Mouse (Mus musculus) stomach, embryonic 16.5 days (tissue): Measurements from ENCODE around the gene Tmprss2. TPM values are rescaled to one million over a fixed set of nuclear protein-coding genes. Genes with fewer than 3 reads are reported as not detected.

ENCODE experiments used
- ATAC-seq: fragments of 200-750 bp; cut with Nextera tagmentation; 2 replicates; pipeline ENCODE4 v1.8.0; 2017; ENCODE audit warnings: moderate number of reproducible peaks, moderate TSS enrichment; ENCODE audit not compliant: insufficient read depth, low FRiP score
- H3K27ac ChIP-seq: fragments of 300-500 bp; sonication (generic); 2 replicates; pipeline ENCODE4 v1.5.1; 2014; ENCODE audit warnings: low read length
- H3K27me3 ChIP-seq: fragments of 300-500 bp; sonication (generic); 2 replicates; pipeline ENCODE4 v1.6.1; 2014; ENCODE audit warnings: low read length, control low read depth, mixed read lengths; ENCODE audit not compliant: control insufficient read depth, insufficient read depth
- H3K36me3 ChIP-seq: fragments of 300-500 bp; sonication (generic); 2 replicates; pipeline ENCODE4 v1.6.1; 2014; ENCODE audit warnings: low read length; ENCODE audit not compliant: control insufficient read depth, insufficient read depth
- H3K4me1 ChIP-seq: fragments of 300-500 bp; sonication (generic); 2 replicates; pipeline ENCODE4 v1.6.1; 2014; ENCODE audit warnings: low read length, control low read depth, mixed read lengths; ENCODE audit not compliant: control insufficient read depth, insufficient read depth
- H3K4me2 ChIP-seq: fragments of 300-500 bp; sonication (generic); 2 replicates; pipeline ENCODE4 v1.6.1; 2014; ENCODE audit warnings: low read depth, low read length, mixed read lengths
- H3K4me3 ChIP-seq: fragments of 300-500 bp; sonication (generic); replicated peaks from 2 replicates; pipeline ENCODE4 v1.5.1; 2014; ENCODE audit warnings: mild to moderate bottlenecking, low read length
- H3K9ac ChIP-seq: fragments of 300-500 bp; sonication (generic); 2 replicates; pipeline ENCODE4 v1.6.1; 2014; ENCODE audit warnings: low read length
- H3K9me3 ChIP-seq: fragments of 300-500 bp; sonication (generic); replicated peaks from 2 replicates; pipeline ENCODE4 v1.6.1; 2016; ENCODE audit warnings: low read length, control low read depth; ENCODE audit not compliant: control insufficient read depth
- WGBS: fragments of 180-500 bp; shearing (Covaris S2); extraction: QIAGEN DNeasy Blood & Tissue Kit; methylation state at CpG from one replicate; pipeline ENCODE4 v1.1.7; 2014; 5-methylcytosine and 5-hydroxymethylcytosine counted together
- polyA plus RNA-seq: library from polyadenylated mRNA; unstranded; fragments of >200 nt; fragmentation: Nextera tagmentation; extraction: Ambion mirVana; gene quantifications from 2 replicates; pipeline ENCODE4 v1.2.1, GENCODE M21; 2015

The Tmprss2 gene
- polyA plus RNA-seq, 1 experiment from 2014 or later, result 47.3 TPM

DNA sequence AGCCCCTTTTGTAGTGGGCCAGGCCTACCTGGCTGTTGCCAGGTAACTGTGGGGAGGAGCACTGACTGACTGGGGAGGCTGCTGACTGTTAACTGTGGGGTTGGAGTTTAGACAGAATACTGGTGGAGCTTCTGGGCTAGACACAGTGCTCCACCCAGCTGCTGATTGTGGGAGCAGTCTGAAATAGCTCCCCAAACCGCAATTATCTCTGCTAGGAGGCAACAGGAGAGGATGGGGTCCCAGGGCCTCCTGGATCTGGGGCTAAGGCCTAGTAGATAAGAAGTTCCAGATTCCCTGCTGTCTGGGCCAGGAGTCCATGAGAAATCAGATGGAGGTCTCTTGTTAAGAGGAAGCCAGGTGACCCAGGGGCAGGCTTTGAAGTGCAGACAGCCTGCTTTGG lies 74.1 kb downstream of the Tmprss2 start:
- no peak overlapping the region for H3K9ac ChIP-seq
- peaks cover 23% of the 10 kb centered on the region for H3K4me1 ChIP-seq
- no peak overlapping the region for H3K4me2 ChIP-seq
- no peak for ATAC-seq
- H3K4me3 ChIP-seq, result no peak overlapping the region
- H3K27me3 ChIP-seq, result no peaks in the 10 kb centered on the region
- no peak overlapping the region for H3K27ac ChIP-seq
- no peaks in the 10 kb centered on the region for H3K9me3 ChIP-seq
- H3K36me3 ChIP-seq, result no peaks in the 10 kb centered on the region
- WGBS, result 61% methylated on average over 1 of the region's 1 CpGs

GRCm38 (mm10) chr16:97535808-97536413 lies 75.1 kb downstream of the Tmprss2 start:
- H3K27me3 ChIP-seq, result no peaks in the 10 kb centered on the region
- H3K36me3 ChIP-seq, result no peaks in the 10 kb centered on the region
- ATAC-seq, result peak; percentile 71
- peak overlapping the region; percentile 40; the same call in 1 of the 2 replicates for H3K9ac ChIP-seq
- H3K27ac ChIP-seq, result peak overlapping the region; percentile 86
- peak overlapping the region; percentile 27 for H3K4me3 ChIP-seq
- 2% methylated on average over 3 of the region's 3 CpGs for WGBS
- peaks cover 23% of the 10 kb centered on the region for H3K4me1 ChIP-seq
- peak overlapping the region; percentile 50 for H3K4me2 ChIP-seq
- H3K9me3 ChIP-seq, result no peaks in the 10 kb centered on the region

GRCm38 (mm10) chr16:97534876-97535461 lies 76.0 kb downstream of the Tmprss2 start:
- Histone ChIP-seq H3K4me1 (peaks cover 23% of the 10 kb centered on the region), H3K36me3 (no peaks in the 10 kb centered on the region), H3K4me2 (peak overlapping the region; percentile 50), H3K27ac (peak overlapping the region; percentile 86), H3K4me3 (peak overlapping the region; percentile 30), H3K27me3 (no peaks in the 10 kb centered on the region), H3K9me3 (no peaks in the 10 kb centered on the region), H3K9ac (peak overlapping the region; percentile 57)
- WGBS, result 22% methylated on average over 5 of the region's 5 CpGs
- peak; percentile 61; the same call in 1 of the 2 replicates for ATAC-seq

GRCm38 (mm10) chr16:97534448-97534847 lies 76.5 kb downstream of the Tmprss2 start:
- Histone ChIP-seq H3K9ac (peak overlapping the region; percentile 57), H3K27me3 (no peaks in the 10 kb centered on the region), H3K4me1 (peaks cover 23% of the 10 kb centered on the region), H3K9me3 (no peaks in the 10 kb centered on the region), H3K36me3 (no peaks in the 10 kb centered on the region), H3K27ac (peak overlapping the region; percentile 86), H3K4me2 (peak overlapping the region; percentile 50), H3K4me3 (peak overlapping the region; percentile 30)
- 41% methylated on average over 1 of the region's 1 CpGs for WGBS
- no peak for ATAC-seq

- no peak overlapping the region for H3K4me2 ChIP-seq
- H3K36me3 ChIP-seq, result no peaks in the 10 kb centered on the region
- WGBS, result 78% methylated on average over 5 of the region's 5 CpGs
- H3K4me1 ChIP-seq, result peaks cover 23% of the 10 kb centered on the region
- no peak for ATAC-seq
- no peaks in the 10 kb centered on the region for H3K27me3 ChIP-seq
- no peaks in the 10 kb centered on the region for H3K9me3 ChIP-seq
- H3K9ac ChIP-seq, result no peak overlapping the region
- H3K4me3 ChIP-seq, result no peak overlapping the region
- H3K27ac ChIP-seq, result no peak overlapping the region
Measured at GRCm38 (mm10) chr16:97533751-97534150, 77.2 kb downstream of the Tmprss2 start.

- no peak overlapping the region for H3K27ac ChIP-seq
- peaks cover 23% of the 10 kb centered on the region for H3K4me1 ChIP-seq
- no peak overlapping the region for H3K4me3 ChIP-seq
- WGBS, result 90% methylated on average over 1 of the region's 1 CpGs
- H3K27me3 ChIP-seq, result no peaks in the 10 kb centered on the region
- H3K9ac ChIP-seq, result no peak overlapping the region
- H3K9me3 ChIP-seq, result no peaks in the 10 kb centered on the region
- H3K36me3 ChIP-seq, result no peaks in the 10 kb centered on the region
- H3K4me2 ChIP-seq, result no peak overlapping the region
- no peak for ATAC-seq
Measured at GRCm38 (mm10) chr16:97533126-97533525, 77.9 kb downstream of the Tmprss2 start.

DNA sequence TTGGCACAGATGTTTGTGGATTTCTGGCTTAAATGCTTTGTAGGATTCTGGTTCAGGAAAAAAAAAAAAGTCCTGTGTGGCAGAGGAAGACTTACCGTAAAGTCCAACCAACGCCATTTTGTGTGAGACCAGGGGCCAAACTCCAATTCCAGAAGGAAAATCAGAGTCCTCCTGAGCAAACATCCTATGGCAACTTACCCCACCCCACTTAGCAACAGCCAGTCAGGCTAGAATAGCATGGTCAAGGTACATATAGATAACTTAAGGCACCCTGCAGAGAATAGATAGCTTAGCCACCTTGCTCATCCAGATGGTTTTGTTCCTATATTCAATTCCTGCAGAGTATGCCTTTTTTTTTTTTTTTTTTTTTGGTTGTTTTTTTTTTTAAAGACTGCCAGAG lies 81.8 kb downstream of the Tmprss2 start:
- no peak overlapping the region for H3K27ac ChIP-seq
- no peaks in the 10 kb centered on the region for H3K4me1 ChIP-seq
- no peaks in the 10 kb centered on the region for H3K27me3 ChIP-seq
- no peak overlapping the region for H3K4me3 ChIP-seq
- no peak for ATAC-seq
- 57% methylated on average over 2 of the region's 2 CpGs for WGBS
- H3K9me3 ChIP-seq, result no peaks in the 10 kb centered on the region
- H3K9ac ChIP-seq, result no peak overlapping the region
- no peaks in the 10 kb centered on the region for H3K36me3 ChIP-seq
- H3K4me2 ChIP-seq, result no peak overlapping the region

- H3K9me3 ChIP-seq, result no peaks in the 10 kb centered on the region
- no peak overlapping the region for H3K27ac ChIP-seq
- no peak overlapping the region for H3K4me3 ChIP-seq
- no peaks in the 10 kb centered on the region for H3K36me3 ChIP-seq
- H3K9ac ChIP-seq, result no peak overlapping the region
- ATAC-seq, result peak; percentile 68; the same call in 1 of the 2 replicates
- H3K4me2 ChIP-seq, result no peak overlapping the region
- no peaks in the 10 kb centered on the region for H3K27me3 ChIP-seq
- WGBS, result 16% methylated on average over 1 of the region's 1 CpGs
- no peaks in the 10 kb centered on the region for H3K4me1 ChIP-seq
Measured at GRCm38 (mm10) chr16:97523024-97523423, 88.0 kb downstream of the Tmprss2 start.

DNA sequence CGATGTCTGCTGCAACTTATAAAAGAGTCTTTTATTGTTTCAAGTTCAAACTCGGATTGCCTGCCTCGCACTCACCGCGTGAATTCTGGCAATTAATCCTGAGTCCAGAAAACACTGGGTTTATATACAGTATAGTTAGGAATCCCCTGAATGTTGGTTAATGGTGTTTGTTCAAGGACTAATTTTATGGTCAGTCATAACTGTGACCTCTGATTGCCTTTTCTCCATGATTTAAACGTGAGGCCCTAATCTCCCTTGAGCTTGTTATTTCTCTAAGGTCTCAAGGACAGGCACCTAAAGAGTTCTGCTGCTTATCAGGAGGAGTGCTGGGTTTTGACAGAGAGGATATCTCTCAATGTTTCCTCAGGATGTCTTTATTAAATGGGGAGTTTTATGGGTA lies 89.0 kb downstream of the Tmprss2 start:
- Histone ChIP-seq H3K27me3 (no peaks in the 10 kb centered on the region), H3K27ac (no peak overlapping the region), H3K4me3 (no peak overlapping the region), H3K9me3 (no peaks in the 10 kb centered on the region), H3K4me1 (no peaks in the 10 kb centered on the region), H3K9ac (no peak overlapping the region), H3K4me2 (no peak overlapping the region), H3K36me3 (no peaks in the 10 kb centered on the region)
- no peak for ATAC-seq
- 60% methylated on average over 6 of the region's 6 CpGs for WGBS
